Mouse (Mus musculus) kidney, embryonic 14.5 days (tissue): Measurements from ENCODE around the gene Upk1b. TPM values are rescaled to one million over a fixed set of nuclear protein-coding genes. Genes with fewer than 3 reads are reported as not detected.

Experiments
- ATAC-seq: fragments of 200-750 bp; cut with Nextera tagmentation; 2 replicates; pipeline ENCODE4 v1.8.0; 2017; ENCODE audit warnings: moderate number of reproducible peaks, mild to moderate bottlenecking, moderate TSS enrichment, moderate library complexity; ENCODE audit not compliant: low FRiP score, low TSS enrichment
- H3K27ac ChIP-seq: fragments of 300-500 bp; sonication (generic); 2 replicates; pipeline ENCODE4 v1.5.1; 2014; ENCODE audit warnings: low read depth, mild to moderate bottlenecking, low read length, moderate library complexity, mixed read lengths
- H3K27me3 ChIP-seq: fragments of 300-500 bp; sonication (generic); 2 replicates; pipeline ENCODE4 v1.6.1; 2014; ENCODE audit warnings: mild to moderate bottlenecking, low read length; ENCODE audit not compliant: control insufficient read depth, insufficient read depth
- H3K36me3 ChIP-seq: fragments of 300-500 bp; sonication (generic); 2 replicates; pipeline ENCODE4 v1.6.1; 2014; ENCODE audit warnings: low read length, mixed read lengths; ENCODE audit not compliant: control insufficient read depth, insufficient read depth
- H3K4me1 ChIP-seq: fragments of 300-500 bp; sonication (generic); 2 replicates; pipeline ENCODE4 v1.6.1; 2014; ENCODE audit warnings: low read length, mixed read lengths; ENCODE audit not compliant: control insufficient read depth, insufficient read depth
- H3K4me2 ChIP-seq: fragments of 300-500 bp; sonication (generic); replicated peaks from 2 replicates; pipeline ENCODE4 v1.6.1; 2014; ENCODE audit warnings: low read depth, mild to moderate bottlenecking, low read length
- H3K4me3 ChIP-seq: fragments of 300-500 bp; sonication (generic); 2 replicates; pipeline ENCODE4 v1.5.1; 2014; ENCODE audit warnings: mild to moderate bottlenecking, low read length
- H3K9ac ChIP-seq: fragments of 300-500 bp; sonication (generic); 2 replicates; pipeline ENCODE4 v1.6.1; 2014; ENCODE audit warnings: low read depth, mild to moderate bottlenecking, low read length, moderate library complexity
- H3K9me3 ChIP-seq: fragments of 300-500 bp; sonication (generic); 2 replicates; pipeline ENCODE4 v1.6.1; 2016; ENCODE audit warnings: low read length; ENCODE audit not compliant: control insufficient read depth
- WGBS: fragments of 180-500 bp; shearing (Covaris S2); extraction: QIAGEN DNeasy Blood & Tissue Kit; methylation state at CpG from one replicate; pipeline ENCODE4 v1.1.7; 2014; 5-methylcytosine and 5-hydroxymethylcytosine counted together
- polyA plus RNA-seq: library from polyadenylated mRNA; unstranded; fragments of >200 nt; fragmentation: Nextera tagmentation; extraction: Ambion mirVana; gene quantifications from 2 replicates; pipeline ENCODE4 v1.2.1, GENCODE M21; 2014

Upk1b gene
- polyA plus RNA-seq, 1 experiment from 2014 or later, result 2.2 TPM

DNA sequence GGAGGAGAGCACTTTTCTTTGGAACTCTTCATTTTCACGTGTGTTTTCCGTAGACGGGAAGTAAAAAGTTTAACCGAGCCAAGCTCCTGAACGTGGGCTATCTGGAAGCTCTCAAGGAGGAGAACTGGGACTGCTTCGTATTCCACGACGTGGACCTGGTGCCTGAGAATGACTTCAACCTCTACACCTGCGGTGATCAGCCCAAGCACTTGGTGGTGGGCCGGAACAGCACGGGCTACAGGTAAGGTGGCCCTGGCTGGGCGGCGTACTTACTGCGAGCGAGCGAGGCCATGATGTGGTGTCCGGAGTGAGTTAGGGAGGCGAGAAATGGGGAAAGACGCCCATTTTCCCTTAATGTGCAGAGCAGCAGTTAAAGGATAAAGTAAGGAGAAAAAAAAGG, 42.5 kb downstream of the Upk1b start:
- peaks cover 14% of the 10 kb centered on the region; the same call in 1 of the 2 replicates for H3K36me3 ChIP-seq
- 96% methylated on average over 19 of the region's 19 CpGs for WGBS
- no peak overlapping the region for H3K9ac ChIP-seq
- H3K9me3 ChIP-seq, result no peaks in the 10 kb centered on the region
- H3K4me2 ChIP-seq, result no peak overlapping the region
- no peaks in the 10 kb centered on the region for H3K27me3 ChIP-seq
- no peak overlapping the region for H3K4me3 ChIP-seq
- ATAC-seq, result no peak
- peaks cover 3% of the 10 kb centered on the region; the same call in 1 of the 2 replicates for H3K4me1 ChIP-seq
- H3K27ac ChIP-seq, result peak overlapping the region; percentile 17; the same call in 1 of the 2 replicates

GRCm38 (mm10) chr16:38756572-38756971, 43.6 kb downstream of the Upk1b start:
- WGBS, result 71% methylated on average over 4 of the region's 4 CpGs
- no peak overlapping the region for H3K9ac ChIP-seq
- no peak for ATAC-seq
- H3K4me1 ChIP-seq, result peaks cover 3% of the 10 kb centered on the region; the same call in 1 of the 2 replicates
- H3K9me3 ChIP-seq, result no peaks in the 10 kb centered on the region
- H3K36me3 ChIP-seq, result peaks cover 14% of the 10 kb centered on the region; the same call in 1 of the 2 replicates
- no peaks in the 10 kb centered on the region for H3K27me3 ChIP-seq
- H3K4me3 ChIP-seq, result no peak overlapping the region
- H3K4me2 ChIP-seq, result no peak overlapping the region
- peak overlapping the region; percentile 13; the same call in 1 of the 2 replicates for H3K27ac ChIP-seq

GRCm38 (mm10) chr16:38756177-38756503, 44.0 kb downstream of the Upk1b start:
- no peaks in the 10 kb centered on the region for H3K9me3 ChIP-seq
- H3K27me3 ChIP-seq, result no peaks in the 10 kb centered on the region
- H3K27ac ChIP-seq, result peak overlapping the region; percentile 13; the same call in 1 of the 2 replicates
- ATAC-seq, result no peak
- H3K36me3 ChIP-seq, result peaks cover 14% of the 10 kb centered on the region; the same call in 1 of the 2 replicates
- 14% methylated on average over 5 of the region's 5 CpGs for WGBS
- H3K4me3 ChIP-seq, result no peak overlapping the region
- H3K9ac ChIP-seq, result no peak overlapping the region
- H3K4me1 ChIP-seq, result peaks cover 3% of the 10 kb centered on the region; the same call in 1 of the 2 replicates
- H3K4me2 ChIP-seq, result no peak overlapping the region

DNA sequence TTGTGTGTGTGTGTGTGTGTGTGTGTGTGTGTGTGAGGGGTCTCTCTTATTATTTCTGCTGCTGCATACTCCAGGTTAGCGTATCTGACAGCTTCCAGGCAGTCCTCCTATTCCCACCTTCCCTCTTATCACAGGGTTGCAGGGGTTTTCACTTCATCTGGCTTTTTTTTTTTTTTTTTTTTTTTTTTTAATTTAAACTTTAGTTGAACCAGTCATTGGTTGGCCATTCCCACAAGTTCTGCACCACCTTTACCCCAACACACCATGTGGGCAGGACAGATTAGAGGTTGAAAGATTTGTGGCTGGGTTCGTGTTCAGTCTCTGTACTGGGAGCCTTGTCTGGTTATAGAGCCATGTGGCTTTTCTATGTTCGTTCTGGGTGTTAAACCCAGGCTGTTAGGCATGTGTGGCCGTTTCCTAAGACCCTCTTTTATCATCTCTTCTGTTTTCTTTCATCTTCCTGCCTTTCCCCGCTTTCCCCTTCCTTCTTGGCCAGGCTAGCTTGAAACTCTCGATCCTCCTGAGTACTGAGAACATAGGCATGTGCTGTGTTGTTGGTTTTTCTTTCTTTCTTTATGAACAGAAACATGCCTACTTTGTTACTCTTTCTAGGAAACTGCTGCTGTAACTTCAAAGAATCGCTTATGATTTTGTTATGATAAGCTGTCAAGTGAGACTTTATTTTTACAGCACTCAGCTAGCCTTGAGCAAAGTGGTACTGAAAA, 44.5 kb downstream of the Upk1b start:
- H3K9me3 ChIP-seq, result no peaks in the 10 kb centered on the region
- no peak overlapping the region for H3K4me2 ChIP-seq
- 39% methylated on average over 7 of the region's 7 CpGs for WGBS
- ATAC-seq, result no peak
- no peak overlapping the region for H3K9ac ChIP-seq
- H3K4me3 ChIP-seq, result no peak overlapping the region
- no peaks in the 10 kb centered on the region for H3K27me3 ChIP-seq
- H3K36me3 ChIP-seq, result peaks cover 14% of the 10 kb centered on the region; the same call in 1 of the 2 replicates
- peak overlapping the region; percentile 13; the same call in 1 of the 2 replicates for H3K27ac ChIP-seq
- peaks cover 3% of the 10 kb centered on the region; the same call in 1 of the 2 replicates for H3K4me1 ChIP-seq

- peak; percentile 81 for ATAC-seq
- Histone ChIP-seq H3K27me3 (no peaks in the 10 kb centered on the region), H3K36me3 (peaks cover 9% of the 10 kb centered on the region; the same call in 1 of the 2 replicates), H3K9ac (no peak overlapping the region), H3K4me1 (peaks cover 3% of the 10 kb centered on the region; the same call in 1 of the 2 replicates), H3K4me2 (no peak overlapping the region), H3K9me3 (no peaks in the 10 kb centered on the region), H3K27ac (no peak overlapping the region), H3K4me3 (no peak overlapping the region)
- 19% methylated on average over 11 of the region's 11 CpGs for WGBS
Measured at GRCm38 (mm10) chr16:38753631-38754030, 46.5 kb downstream of the Upk1b start.

DNA sequence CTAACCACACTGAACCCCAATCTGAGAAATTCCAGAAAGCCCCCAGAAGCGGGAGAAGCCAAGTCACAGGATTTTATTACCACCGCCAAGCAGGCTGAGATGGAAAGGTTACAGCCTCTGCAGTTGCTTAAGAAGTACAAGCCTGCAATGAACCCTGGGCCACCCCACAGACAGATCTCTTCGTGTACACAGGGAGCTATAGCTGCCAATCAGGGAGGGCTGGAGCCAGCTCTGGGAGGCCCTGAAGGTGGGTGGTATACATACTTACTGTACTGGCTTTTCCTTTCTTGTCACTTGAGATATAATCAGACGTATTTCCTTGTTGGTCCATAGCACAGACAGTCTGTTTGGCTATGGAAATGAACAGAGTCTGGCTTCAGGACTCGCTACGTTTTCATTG, 49.3 kb downstream of the Upk1b start:
- H3K4me2 ChIP-seq, result no peak overlapping the region
- H3K36me3 ChIP-seq, result no peaks in the 10 kb centered on the region; the same call in 1 of the 2 replicates
- H3K9ac ChIP-seq, result no peak overlapping the region
- WGBS, result 49% methylated on average over 6 of the region's 6 CpGs
- H3K4me1 ChIP-seq, result peaks cover 3% of the 10 kb centered on the region; the same call in 1 of the 2 replicates
- H3K27me3 ChIP-seq, result no peaks in the 10 kb centered on the region
- H3K4me3 ChIP-seq, result no peak overlapping the region
- no peak for ATAC-seq
- H3K27ac ChIP-seq, result no peak overlapping the region
- no peaks in the 10 kb centered on the region for H3K9me3 ChIP-seq

- Histone ChIP-seq H3K4me3 (no peak overlapping the region), H3K4me2 (no peak overlapping the region), H3K9me3 (no peaks in the 10 kb centered on the region), H3K27me3 (no peaks in the 10 kb centered on the region), H3K9ac (no peak overlapping the region), H3K36me3 (no peaks in the 10 kb centered on the region), H3K4me1 (peaks cover 5% of the 10 kb centered on the region; the same call in 1 of the 2 replicates), H3K27ac (no peak overlapping the region)
- WGBS, result 86% methylated on average over 10 of the region's 10 CpGs
- ATAC-seq, result no peak
Measured at GRCm38 (mm10) chr16:38743941-38744673, 56.0 kb downstream of the Upk1b start.

- peak overlapping the region; percentile 83 for H3K4me3 ChIP-seq
- no peaks in the 10 kb centered on the region for H3K27me3 ChIP-seq
- H3K9ac ChIP-seq, result peak overlapping the region; percentile 79
- peaks cover 5% of the 10 kb centered on the region; the same call in 1 of the 2 replicates for H3K4me1 ChIP-seq
- peak overlapping the region; percentile 85 for H3K4me2 ChIP-seq
- peak; percentile 76 for ATAC-seq
- H3K9me3 ChIP-seq, result no peaks in the 10 kb centered on the region
- H3K36me3 ChIP-seq, result no peaks in the 10 kb centered on the region
- under 1% methylated on average over 13 of the region's 13 CpGs for WGBS
- H3K27ac ChIP-seq, result peak overlapping the region; percentile 77
Measured at GRCm38 (mm10) chr16:38742659-38743131, 57.4 kb downstream of the Upk1b start.
